Mouse (Mus musculus): ENCODE results near the gene Itgae.

The Itgae gene

DNA sequence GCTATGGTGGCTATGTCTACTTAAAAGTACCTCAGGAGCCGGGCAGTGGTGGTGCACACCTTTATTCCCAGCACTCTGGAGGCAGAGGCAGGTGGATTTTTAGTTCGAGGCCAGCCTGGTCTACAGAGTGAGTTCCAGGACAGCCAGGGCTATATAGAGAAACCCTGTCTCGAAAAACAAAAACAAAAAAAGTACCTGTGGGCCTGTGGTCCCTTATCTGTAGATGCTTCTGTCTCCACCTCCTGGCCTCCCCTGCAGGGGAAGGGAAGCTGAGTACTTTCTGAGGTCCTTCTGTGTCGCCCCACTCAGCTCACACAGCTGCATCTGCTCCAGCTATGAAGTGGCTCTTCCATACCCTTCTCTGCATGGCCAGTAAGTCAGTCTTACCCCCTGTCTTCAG is at the start of gene Itgae:
Gene Itgae, plus strand, starts transcription at position 301 of the 400 bp plus-strand sequence.
- DNase-seq: no peak

DNA sequence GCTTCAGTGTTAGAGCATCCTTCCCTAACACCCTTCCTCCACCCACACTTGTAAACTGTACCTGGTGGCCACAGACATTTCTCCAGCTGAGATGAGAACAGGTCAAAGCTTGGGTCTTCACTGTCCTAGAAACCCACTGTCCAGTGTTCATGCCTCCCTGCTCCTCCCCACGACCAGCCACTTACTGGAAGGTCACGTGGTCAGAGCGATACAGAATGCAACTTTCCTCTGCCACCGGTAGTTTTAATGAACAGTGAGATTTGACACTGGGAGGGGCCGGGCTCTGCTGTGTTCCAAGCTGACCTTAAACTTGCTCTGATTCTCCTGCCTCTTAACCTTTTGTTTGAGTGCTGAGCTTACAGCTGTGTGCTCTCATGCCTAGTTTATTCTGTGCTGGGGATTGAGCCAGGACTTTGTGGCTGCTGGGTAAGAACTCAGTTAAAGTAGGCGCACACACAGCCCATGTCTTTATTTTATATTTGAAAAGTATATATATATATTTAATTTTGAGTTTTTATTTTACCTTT is 46.1 kb upstream of the Itgae start:
- no peak for DNase-seq

DNA sequence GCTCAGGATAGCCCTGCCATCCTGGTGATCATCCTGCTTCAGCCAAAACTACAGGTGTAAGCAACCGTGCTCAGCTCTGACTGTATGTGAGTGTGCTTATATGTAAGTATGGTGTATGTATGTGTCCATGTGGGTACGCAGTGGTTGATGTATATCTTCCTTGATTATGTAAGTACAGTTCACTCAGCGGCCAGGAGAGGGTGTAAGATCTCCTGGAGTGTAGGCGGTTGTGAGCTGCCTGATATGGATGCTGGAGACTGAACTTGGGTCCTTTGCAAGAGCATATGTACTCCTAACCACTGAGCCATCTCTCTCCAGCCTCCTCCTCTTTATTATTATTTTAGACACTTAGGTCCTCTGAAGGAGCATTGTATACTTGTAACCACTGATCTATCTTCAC is 45.6 kb upstream of the Itgae start:
- DNase-seq: peak; percentile 41

DNA sequence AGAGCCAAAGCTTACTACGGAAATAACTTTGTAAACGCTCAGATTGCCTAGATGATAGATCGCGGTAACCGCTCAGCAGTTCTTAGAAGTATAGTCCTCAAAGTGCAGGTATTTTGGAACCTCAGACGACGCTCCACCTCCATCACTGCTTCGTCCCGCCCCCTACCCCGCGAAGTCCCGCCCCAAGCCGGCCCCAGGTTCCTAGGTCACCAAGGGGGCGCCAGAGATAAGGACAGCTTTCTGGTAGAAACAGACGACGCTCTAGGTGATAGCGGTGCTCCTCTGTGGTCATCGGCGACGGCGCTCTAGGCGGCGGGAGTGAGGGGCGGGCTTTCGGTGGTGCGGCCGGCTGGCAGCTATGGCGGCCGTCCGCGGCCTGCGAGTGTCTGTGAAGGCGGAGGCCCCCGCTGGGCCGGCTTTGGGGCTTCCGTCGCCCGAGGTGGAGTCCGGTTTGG is 42.8 kb upstream of the Itgae start, which contains the start of gene Ncbp3:
Gene Ncbp3, plus strand, starts transcription at position 242 of the 455 bp plus-strand sequence.
- peak; percentile 98 for DNase-seq

DNA sequence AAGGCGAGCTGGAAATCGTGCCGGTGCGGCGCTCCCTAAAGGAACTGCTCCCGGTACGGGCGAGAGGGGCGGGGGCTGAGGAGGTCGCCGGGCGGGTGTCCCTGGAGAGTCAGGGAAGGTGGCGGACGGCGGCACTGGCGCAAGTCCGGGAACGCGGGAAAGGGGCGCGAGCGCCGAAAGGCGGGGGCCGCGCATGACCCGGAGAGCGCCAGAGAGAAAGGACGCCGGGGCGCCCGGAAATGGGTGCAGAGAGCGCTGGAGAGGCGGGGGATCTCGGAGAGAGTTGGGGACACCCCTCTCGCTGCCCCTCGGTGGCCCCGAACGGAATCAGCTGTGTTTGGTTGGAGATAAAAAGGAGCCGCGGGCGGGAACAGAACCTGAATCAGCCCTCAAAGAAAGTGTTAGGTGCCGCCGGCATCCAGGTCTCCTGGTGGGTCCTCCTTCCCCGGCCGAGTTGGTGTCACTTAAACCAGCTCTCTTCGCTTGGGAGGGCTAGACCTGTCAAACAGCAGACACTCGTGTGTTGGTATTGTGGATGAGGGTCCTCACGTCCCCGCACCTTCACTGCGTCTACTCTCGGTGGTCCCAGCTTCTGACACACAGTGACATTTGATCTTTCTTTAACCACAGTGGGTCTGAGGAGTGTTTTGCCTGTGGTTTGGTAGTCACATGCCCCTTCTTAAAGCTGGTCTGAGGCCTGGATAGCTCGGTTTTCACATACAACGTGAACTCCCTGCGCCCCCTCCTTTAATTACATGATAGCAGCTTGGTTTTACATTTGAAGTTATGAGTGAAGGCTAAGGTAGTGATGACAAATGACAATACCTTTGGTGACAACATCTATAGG is 42.1 kb upstream of the Itgae start:
- DNase-seq: peak; percentile 83

DNA sequence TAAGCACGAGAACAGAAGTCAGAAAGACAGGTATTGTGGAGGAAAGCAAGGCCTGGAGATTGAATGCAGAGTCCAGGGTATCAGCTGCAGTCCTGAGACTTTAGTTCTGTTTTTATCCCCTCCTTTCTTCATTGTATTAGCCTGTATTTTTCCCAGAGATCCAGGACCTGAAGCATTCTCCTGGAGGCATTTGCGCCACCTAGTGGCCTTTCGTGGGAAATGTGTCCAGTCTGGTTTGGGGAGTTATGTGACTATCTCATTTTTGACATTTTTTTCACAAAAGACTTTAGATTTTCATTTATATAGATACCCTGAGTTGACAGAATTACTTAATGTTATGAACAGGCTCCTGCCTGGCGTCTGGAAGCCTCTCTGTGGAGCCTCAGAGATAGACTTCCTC is 41.0 kb upstream of the Itgae start:
- DNase-seq: peak; percentile 82

DNA sequence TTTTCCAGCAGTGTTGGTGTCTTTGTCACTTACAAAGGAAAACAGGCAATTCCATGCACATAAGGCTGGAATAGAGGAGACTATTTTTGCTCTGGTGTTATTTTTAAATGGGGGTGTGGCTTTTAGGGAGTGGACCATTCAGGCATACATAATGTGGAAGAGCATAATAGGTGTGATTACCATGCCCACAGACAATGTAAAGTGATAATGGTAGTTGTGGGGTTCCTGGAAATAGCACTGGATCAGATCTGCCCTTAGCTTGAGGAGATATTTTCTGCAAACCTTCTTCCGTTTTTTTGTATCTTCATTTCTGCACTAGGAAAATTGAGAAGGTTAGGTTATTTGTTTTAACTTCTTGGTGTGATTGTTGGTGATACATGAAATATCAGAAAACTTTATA is 37.6 kb upstream of the Itgae start:
- DNase-seq: no peak

DNA sequence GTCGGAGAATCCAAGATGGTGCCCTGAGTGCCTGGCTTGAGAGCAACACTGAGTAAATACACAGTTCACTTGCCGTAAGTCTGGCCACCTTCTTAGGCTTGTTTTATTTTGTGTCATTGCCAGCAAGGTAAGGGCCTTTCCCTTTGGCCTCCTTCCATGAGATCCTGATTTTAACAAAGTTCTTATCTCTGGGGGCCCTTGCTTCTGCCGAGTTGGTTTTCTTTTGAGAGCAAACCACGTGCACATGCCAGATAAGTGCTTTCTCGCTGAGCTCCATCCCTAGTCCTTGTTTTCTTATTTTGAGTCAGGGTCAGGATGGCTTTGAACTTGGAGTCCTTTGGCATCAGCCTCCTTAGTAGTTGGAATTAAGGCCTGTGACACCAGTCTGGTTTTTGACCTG is 32.7 kb upstream of the Itgae start:
- DNase-seq: no peak

DNA sequence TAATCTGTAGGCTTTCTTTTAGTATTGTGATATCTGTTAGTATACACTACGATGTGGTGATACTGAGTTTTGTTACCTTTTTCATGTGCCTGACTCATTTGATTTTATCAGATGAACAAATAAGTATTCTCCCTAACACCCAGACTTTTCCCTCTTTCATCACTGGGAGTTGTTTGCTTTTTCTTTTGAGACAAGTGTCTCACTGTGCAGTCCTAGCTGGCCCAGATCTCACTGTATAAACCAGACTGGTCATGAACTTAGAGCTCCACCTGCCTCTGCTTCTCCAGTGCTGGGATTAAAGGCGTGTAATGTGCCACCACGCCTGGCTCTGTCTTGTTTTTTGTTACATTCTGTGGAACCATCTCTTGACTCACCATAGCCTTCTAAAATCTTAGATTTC is 30.8 kb upstream of the Itgae start:
- no peak for DNase-seq

DNA sequence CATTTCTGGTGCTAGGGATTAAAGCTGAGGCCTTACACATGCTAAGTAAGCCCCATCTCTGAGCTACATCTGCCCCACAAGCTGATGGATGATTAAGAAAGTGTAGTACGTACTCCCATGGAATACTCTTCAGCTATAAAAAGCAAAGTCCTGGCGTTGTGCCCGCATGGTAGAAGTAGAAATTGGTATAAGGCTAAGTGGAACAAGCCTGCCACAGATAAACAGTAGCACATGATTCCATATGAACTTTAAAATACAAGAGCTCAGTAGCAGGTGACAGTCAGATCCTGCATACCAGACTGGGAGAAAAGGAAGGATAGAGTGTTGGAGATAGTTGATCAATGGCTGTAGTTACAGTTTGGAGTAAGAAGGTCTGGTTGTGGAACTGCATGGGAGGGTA is 29.0 kb upstream of the Itgae start:
- DNase-seq: no peak

DNA sequence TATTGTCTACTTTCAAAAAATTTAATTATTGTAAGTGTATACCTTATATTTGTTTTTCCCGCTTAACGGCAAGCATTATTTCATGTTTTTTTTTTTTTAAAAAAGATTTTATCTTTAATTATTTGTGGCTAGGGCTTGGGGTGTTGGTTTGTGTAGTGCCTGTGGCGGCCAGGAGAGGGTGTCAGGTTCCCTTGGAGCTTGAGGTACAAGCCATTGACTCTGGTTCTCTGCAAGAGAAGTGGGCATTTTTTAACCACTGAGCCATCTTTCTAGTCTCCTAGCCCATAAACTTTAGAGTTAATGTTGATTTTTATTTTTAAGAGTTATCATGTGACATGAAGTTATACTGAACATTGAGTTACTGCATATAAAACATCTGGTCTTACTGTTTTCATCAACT is 18.5 kb upstream of the Itgae start:
- DNase-seq: peak; percentile 81

DNA sequence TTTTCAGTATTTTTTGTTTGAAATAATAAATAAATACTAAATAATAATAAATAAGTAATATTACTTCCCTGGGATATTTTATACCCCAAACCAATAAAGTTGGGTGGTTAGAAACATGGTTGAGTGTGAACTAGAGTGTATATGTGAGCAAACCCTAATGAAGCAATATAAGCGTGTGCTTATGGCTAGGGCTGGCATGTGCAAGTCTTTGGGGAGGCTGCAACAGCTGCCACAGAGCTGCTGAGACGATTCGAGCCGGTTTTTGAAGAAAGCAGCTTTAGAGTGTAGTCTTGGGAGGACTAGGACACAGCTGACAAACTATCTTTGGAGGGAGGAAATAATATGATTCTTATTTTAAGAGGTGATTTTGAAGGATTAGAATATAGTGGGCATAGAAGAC is 14.1 kb upstream of the Itgae start:
- no peak for DNase-seq

DNA sequence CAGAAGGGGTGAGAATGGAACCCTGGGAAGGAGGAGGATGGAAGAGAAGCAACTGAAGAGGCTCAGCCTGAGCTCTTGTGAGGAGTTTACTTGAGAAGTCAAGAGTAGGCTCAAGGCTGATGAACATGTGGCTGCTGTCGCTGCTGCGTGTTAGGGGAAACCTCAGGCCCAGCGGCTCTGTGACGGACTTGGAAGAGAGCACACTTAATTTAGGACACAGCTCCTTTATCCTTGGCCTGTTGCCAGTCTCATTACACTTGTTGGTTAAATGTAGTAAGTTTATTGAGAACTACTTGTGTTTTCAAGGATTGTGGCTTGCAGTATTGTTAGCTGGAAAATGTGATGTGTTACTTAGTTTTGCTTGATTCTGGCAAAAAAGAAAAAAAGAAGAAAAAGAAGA is 13.7 kb upstream of the Itgae start:
- no peak for DNase-seq

DNA sequence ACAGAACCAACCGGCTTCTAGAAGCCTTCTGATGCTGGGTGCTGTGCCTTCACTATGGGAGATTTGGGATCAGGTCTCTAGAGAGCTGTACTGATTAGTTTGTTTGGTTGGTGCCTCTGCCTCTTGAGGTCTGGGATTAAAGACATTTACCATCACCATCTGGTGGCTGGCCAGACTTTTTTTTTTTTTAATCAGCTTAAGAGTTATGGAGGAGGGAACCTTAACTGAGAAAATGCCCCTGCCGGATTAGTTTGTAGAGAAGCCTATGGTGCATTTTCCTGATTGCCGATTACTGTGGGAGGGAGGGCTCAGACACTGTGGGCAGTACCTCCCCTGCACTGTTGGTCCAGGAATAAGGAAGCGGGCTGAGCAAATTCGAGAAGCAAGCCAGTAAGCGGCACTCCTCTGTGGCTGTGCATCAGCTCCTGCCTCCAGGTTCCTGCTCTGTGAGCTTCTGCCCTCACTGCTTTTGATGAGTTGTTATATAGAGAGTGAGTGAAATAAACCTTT is 13.1 kb upstream of the Itgae start:
- DNase-seq: no peak

DNA sequence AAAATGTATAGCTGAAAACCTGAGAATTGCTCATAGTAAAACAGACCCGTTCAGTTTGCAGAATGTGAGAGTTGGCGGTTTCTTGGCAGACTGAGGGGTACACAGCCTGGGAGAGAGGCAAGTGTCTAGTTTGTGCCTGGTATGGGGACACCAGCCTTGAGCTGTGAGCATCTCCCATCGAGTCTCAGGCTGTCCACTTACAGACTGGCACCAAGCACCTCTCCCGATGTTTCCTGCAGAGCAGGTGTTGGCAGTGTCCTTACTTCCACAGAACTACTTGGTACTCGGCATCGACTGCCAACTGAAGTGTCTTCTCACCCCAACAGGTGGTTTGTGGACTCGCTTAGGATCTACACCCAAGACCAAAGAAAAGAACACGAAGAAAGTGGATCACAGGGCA is 11.8 kb upstream of the Itgae start:
- DNase-seq: no peak

DNA sequence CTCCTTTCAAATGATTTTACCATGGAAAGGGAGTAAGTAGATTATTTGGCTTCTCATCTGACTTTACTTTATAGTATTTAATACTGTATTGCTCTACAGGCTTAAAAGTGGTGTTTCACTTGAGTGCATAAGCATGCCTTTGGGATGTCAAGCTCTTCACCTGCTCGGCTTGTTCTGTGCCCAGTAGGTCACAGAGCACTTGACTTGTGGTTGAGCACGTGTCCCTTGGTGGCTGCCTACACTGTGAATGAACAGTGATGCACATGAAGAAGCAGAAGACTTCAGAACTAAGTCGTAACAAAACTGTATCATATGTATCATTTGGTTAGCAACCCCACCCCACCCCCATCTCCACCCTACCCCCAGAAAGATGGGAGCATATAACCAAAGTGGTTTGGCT is 10.1 kb upstream of the Itgae start:
- DNase-seq: no peak

DNA sequence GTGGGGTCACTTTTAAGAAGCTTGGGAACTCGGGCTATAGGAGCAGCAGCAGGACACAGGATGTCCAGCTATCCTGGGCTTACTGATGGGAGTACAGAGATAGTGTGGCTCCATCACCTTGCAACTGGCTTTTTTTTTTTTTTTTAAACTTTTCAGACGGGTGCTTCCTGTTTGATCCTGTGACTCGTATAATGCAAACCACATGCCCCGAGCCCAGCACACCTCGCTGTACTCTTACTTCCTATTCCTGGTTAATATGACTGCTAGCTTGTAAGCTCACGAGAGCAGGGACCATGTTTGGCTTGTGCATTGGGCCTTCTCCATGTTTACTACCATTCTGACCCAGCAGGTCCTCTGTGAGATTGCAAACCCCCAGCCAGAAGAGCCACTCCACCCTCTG is 6.1 kb upstream of the Itgae start:
- DNase-seq: peak; percentile 47

DNA sequence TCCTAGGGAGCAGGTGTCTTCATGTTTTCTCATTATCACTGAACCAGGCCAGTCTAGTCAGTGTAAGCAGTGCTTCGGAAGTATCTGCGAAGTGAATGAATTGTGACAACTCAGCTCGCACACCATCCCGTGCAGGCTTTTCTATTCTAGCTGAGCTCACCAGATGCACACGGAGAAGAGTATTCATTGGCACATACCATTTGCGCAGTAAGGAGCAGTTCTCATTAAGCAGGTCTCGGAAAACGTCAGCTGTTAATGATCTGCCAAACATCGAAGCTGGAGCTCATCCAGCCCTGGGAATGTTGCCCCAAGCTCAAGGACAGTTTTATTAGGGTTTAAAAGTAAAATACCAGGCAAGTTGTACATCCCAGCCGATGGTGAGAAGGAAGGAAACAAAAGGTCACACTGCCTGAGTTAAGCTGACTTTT is 5.6 kb upstream of the Itgae start:
- DNase-seq: no peak

DNA sequence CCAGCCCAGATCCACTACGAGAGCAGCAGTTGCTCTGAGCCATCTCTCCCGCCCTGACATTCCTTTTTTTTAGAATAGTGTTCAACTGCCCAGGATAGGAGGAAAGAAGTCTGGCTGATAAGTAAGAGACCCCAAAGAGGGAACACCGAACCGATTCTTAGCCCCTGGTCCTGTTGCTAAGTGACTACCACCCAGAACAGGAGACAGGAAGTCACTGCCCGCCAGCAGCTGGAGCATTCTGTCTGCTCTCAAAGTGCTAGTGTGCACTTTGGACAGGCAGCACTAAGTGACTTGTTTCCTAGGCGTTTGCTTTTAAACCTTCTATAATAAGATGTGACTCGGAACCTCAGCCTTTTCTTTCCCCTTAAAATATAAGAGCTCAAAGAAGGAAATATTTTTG is 5.0 kb upstream of the Itgae start:
- peak; percentile 47 for DNase-seq

DNA sequence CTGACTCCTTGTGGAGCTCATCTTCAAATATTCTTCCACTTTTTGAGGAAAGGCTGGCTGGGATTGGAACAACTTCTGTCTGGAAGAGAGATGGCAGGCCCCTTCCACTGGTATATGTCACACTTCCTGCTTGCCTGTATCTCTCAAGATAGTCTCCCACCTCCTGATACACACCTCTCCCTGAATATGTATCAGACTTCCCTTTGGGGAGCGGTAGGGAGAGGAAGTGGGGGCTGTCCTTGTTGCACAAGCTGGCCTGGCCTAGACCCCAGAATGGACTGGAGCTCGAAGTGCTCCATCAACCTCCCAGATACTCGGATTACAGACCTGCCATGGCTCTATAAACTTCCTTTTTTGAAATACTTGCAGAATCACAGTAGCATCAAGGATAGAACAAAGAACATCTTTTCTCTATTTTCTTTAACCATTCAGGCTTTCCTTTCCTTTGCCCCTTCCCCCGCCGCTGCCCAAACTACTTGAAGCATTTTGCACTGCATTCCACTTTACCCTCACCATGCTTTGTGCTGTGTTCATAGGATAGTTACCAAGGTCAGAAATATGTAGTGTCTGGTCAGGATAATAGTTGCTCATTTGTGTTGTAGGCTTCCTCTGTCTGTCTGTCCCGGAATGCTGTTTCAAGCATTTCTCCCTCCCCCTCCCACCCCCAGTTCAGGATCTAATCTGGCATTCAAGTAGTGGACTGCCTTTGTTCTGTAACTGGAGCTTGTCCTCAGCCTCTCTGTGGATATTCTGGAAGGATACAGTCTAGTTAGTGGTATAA is 2.5 kb upstream of the Itgae start:
- DNase-seq: no peak

DNA sequence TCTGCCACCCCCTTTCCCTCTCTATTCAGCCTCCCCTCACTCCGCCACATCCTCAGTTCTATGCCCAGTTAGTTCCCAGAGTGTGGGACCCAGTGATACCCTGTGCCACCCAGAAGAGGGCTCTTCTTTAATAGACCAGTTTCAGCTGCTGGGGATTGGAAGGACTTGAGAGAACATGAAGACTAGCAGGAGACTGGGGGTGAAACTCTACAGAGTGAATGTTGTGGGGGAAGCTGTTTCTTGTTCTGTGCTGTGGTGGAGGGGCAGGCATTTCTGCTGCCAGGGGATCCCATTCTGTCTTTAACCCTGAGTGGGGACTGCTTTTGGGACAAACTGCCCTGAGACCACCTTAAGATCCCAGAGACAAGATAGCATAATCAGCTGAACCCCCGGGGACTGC is 443 bp downstream of the Itgae start:
- no peak for DNase-seq

DNA sequence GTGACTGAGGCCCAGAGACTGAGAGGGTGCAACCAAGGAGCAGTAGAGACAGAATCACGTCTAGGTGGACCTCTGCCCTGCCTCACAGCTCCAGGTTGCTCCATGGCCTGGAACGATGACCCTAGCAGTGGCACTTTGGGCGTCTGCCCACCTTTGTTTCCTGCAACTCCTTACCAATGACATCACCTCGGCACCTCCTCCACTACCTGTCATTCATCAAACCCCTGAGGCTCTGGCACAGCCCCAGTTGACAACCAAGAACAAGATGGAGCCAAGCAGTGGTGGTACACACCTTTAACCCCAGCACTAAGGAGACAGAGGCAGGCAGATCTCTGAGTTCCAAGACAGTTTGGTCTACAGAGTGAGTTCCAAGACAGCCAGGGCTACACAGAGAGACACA is 1.7 kb downstream of the Itgae start:
- no peak for DNase-seq

DNA sequence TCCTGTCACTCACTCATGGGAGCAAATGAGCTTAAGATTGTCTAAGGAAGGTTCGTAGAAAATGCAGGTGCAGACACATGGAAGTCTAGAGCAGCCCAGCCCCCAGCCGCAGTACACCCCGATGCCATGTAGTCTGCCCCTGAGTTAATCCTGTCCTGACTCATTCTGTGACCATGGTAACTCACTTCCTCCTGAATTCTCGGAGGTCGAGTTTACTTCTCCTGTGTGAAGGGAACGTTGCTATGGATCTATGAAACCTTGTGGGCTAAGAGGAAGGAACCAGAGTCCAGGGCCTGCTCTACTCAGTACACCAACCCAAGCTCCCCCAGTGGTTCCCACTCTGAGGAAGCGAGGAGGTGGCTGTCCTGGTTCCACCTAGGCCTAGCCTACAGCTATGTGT is 2.5 kb downstream of the Itgae start:
- DNase-seq: no peak

Data from thymus, postnatal 4 days (tissue).